Mouse (Mus musculus) lung, embryonic 16.5 days (tissue): Measurements from ENCODE around the gene Ppfibp2. TPM values are rescaled to one million over a fixed set of nuclear protein-coding genes. Genes with fewer than 3 reads are reported as not detected.

Source experiments
- ATAC-seq: fragments of 200-750 bp; cut with Nextera tagmentation; 2 replicates; pipeline ENCODE4 v1.8.0; 2017; ENCODE audit warnings: low read depth, mild to moderate bottlenecking, moderate library complexity
- H3K27ac ChIP-seq: fragments of 300-500 bp; sonication (generic); 2 replicates; pipeline ENCODE4 v1.5.1; 2014; ENCODE audit warnings: mild to moderate bottlenecking, control low read depth, low read length
- H3K27me3 ChIP-seq: fragments of 300-500 bp; sonication (generic); 2 replicates; pipeline ENCODE4 v1.6.1; 2014; ENCODE audit warnings: low read depth, low read length, mixed read lengths; ENCODE audit not compliant: control insufficient read depth, insufficient read depth
- H3K36me3 ChIP-seq: fragments of 300-500 bp; sonication (generic); 2 replicates; pipeline ENCODE4 v1.6.1; 2014; ENCODE audit warnings: low read length; ENCODE audit not compliant: control insufficient read depth, insufficient read depth
- H3K4me1 ChIP-seq: fragments of 300-500 bp; sonication (generic); replicated peaks from 2 replicates; pipeline ENCODE4 v1.6.1; 2014; ENCODE audit warnings: low read length, mixed read lengths; ENCODE audit not compliant: control insufficient read depth, insufficient read depth
- H3K4me2 ChIP-seq: fragments of 300-500 bp; sonication (generic); 2 replicates; pipeline ENCODE4 v1.6.1; 2014; ENCODE audit warnings: low read depth, low read length, control low read depth
- H3K4me3 ChIP-seq: fragments of 300-500 bp; sonication (generic); 2 replicates; pipeline ENCODE4 v1.5.1; 2014; ENCODE audit warnings: mild to moderate bottlenecking, low read length, control low read depth
- H3K9ac ChIP-seq: fragments of 300-500 bp; sonication (generic); 2 replicates; pipeline ENCODE4 v1.6.1; 2014; ENCODE audit warnings: low read length, control low read depth
- H3K9me3 ChIP-seq: fragments of 300-500 bp; sonication (generic); 2 replicates; pipeline ENCODE4 v1.6.1; 2016; ENCODE audit warnings: low read length; ENCODE audit not compliant: control insufficient read depth
- WGBS: fragments of 180-500 bp; shearing (Covaris S2); extraction: QIAGEN DNeasy Blood & Tissue Kit; methylation state at CpG from one replicate; pipeline ENCODE4 v1.1.7; 2014; 5-methylcytosine and 5-hydroxymethylcytosine counted together
- polyA plus RNA-seq: library from polyadenylated mRNA; unstranded; fragments of >200 nt; fragmentation: Nextera tagmentation; extraction: Ambion mirVana; gene quantifications from 2 replicates; pipeline ENCODE4 v1.2.1, GENCODE M21; 2015

Gene Ppfibp2
- polyA plus RNA-seq, 1 experiment from 2014 or later, result 9.2 TPM

GRCm38 (mm10) chr7:107568971-107569370 is 26.0 kb upstream of the Ppfibp2 start:
- H3K27me3 ChIP-seq, result no peaks in the 10 kb centered on the region
- no peak for ATAC-seq
- no peaks in the 10 kb centered on the region for H3K4me1 ChIP-seq
- WGBS, result 36% methylated on average over 4 of the region's 4 CpGs
- no peak overlapping the region for H3K27ac ChIP-seq
- peaks cover 8% of the 10 kb centered on the region for H3K36me3 ChIP-seq
- peak overlapping the region; percentile 29 for H3K4me3 ChIP-seq
- H3K9ac ChIP-seq, result peak overlapping the region; percentile 21
- peaks cover 3% of the 10 kb centered on the region; the same call in 1 of the 2 replicates for H3K9me3 ChIP-seq
- peak overlapping the region; percentile 45 for H3K4me2 ChIP-seq

- Histone ChIP-seq H3K27me3 (no peaks in the 10 kb centered on the region), H3K9me3 (peaks cover 3% of the 10 kb centered on the region; the same call in 1 of the 2 replicates), H3K4me2 (no peak overlapping the region), H3K9ac (no peak overlapping the region), H3K36me3 (peaks cover 11% of the 10 kb centered on the region), H3K4me1 (no peaks in the 10 kb centered on the region), H3K27ac (no peak overlapping the region), H3K4me3 (no peak overlapping the region)
- ATAC-seq, result no peak
- WGBS, result 54% methylated on average over 2 of the region's 2 CpGs
Observed at GRCm38 (mm10) chr7:107573856-107574255, 21.2 kb upstream of the Ppfibp2 start.

DNA sequence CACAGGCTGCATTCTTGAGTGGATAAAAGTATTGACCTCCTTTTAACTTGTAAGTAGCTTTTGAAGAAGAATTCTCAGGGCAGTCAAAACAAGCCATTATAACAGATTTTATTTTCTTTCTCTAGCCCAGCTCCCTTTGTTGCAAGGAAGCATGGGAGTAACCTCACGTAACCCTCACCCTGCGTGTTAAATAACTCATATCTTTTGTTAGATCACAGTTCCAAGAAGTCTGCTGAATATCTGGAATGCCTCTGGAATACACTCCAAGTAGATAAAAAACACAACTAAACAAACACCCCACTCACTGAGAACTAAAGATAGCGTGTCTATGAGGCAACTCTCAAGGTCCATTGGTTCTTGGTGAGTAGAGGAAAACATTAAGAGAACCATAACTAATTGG is 20.7 kb upstream of the Ppfibp2 start:
- Histone ChIP-seq H3K4me2 (no peak overlapping the region), H3K36me3 (peaks cover 11% of the 10 kb centered on the region), H3K4me1 (no peaks in the 10 kb centered on the region), H3K9me3 (peaks cover 3% of the 10 kb centered on the region; the same call in 1 of the 2 replicates), H3K27ac (no peak overlapping the region), H3K4me3 (no peak overlapping the region), H3K27me3 (no peaks in the 10 kb centered on the region), H3K9ac (no peak overlapping the region)
- WGBS, result 64% methylated on average over 3 of the region's 3 CpGs
- ATAC-seq, result no peak

DNA sequence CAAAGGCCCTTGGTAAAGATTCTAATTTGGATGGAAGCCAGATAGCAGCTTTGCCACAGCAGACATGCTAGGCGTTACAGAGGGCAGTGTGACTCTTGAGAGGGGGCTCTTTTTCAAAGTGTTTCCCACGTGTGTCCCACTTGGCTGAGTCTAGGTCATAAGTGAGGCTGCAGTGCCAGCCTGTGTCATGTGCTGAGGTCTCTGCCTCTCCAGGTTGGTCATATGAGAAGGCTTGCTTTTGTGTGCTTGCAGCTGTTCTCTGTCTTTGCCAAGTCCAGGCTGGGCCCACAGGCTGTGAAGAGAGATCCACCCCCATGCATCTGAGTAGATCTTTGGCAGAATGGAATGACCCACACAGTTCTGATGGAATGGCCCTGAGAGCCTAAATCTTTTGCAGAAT is 2.4 kb upstream of the Ppfibp2 start:
- WGBS, result 11% methylated on average over 2 of the region's 2 CpGs
- no peak for ATAC-seq
- H3K4me2 ChIP-seq, result no peak overlapping the region
- H3K27me3 ChIP-seq, result no peaks in the 10 kb centered on the region
- no peak overlapping the region for H3K27ac ChIP-seq
- H3K36me3 ChIP-seq, result no peaks in the 10 kb centered on the region
- no peak overlapping the region for H3K9ac ChIP-seq
- H3K4me1 ChIP-seq, result no peaks in the 10 kb centered on the region; the same call in none of the 2 replicates
- no peak overlapping the region for H3K4me3 ChIP-seq
- H3K9me3 ChIP-seq, result no peaks in the 10 kb centered on the region

DNA sequence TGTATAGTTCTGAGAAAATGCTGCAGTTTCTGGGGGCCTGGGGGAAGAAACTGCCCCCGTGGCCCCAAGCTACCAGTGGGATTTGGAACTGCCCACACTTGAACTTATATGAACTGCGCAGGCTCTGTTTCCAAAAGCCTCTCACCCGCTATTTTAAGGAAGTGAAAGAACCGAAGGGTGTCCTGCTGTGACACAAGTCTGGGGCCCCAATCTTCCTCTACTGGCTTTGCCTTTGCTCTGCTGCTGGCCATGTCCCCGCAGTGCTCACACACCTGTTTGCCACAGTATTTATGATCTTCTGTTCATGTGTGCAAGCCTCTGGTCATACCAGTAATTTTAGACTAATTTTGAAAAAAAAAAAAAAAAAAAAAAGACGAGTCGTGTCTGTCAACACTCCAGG is 1.1 kb upstream of the Ppfibp2 start:
- Histone ChIP-seq H3K4me3 (no peak overlapping the region), H3K9ac (no peak overlapping the region)
- 30% methylated on average over 7 of the region's 7 CpGs for WGBS

DNA sequence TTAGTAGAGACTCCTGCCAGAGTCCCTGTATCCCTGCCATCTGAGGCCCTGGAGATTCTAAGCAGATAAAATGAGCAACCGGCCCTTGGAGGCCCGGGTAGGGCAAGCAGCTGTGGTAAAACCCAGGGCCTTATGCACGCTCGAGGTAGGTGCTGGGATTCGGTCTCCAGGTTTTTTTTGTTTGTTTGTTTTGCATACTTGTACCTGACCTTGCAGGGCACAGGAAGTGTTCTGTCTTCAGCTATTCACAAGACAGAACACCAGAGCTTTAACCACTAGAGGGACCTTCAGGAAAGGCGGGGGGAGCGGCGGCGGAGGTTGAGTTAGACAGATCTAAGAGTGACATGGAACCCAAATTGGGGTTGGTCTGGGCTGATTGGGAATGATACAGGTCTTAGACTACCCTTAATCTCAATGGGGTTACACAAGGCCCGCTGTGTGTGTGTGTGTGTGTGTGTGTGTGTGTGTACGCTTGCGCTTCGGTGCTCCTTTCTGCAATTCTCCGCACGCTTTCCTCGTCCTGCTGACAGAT is 616 bp upstream of the Ppfibp2 start:
- H3K9me3 ChIP-seq, result no peaks in the 10 kb centered on the region
- peak overlapping the region; percentile 82 for H3K4me2 ChIP-seq
- H3K27ac ChIP-seq, result peak overlapping the region; percentile 68
- ATAC-seq, result peak; percentile 75
- H3K4me3 ChIP-seq, result peak overlapping the region; percentile 65
- H3K27me3 ChIP-seq, result no peaks in the 10 kb centered on the region
- no peaks in the 10 kb centered on the region for H3K36me3 ChIP-seq
- WGBS, result under 1% methylated on average over 16 of the region's 16 CpGs
- no peaks in the 10 kb centered on the region; the same call in none of the 2 replicates for H3K4me1 ChIP-seq
- peak overlapping the region; percentile 63 for H3K9ac ChIP-seq

More for the DNA sequence above, 1.1 kb upstream of the Ppfibp2 start:
- Histone ChIP-seq H3K4me2 (peak overlapping the region; percentile 82; the same call in 1 of the 2 replicates), H3K36me3 (no peaks in the 10 kb centered on the region), H3K9me3 (no peaks in the 10 kb centered on the region), H3K27ac (no peak overlapping the region), H3K4me1 (no peaks in the 10 kb centered on the region; the same call in none of the 2 replicates), H3K27me3 (no peaks in the 10 kb centered on the region)
- no peak for ATAC-seq

DNA sequence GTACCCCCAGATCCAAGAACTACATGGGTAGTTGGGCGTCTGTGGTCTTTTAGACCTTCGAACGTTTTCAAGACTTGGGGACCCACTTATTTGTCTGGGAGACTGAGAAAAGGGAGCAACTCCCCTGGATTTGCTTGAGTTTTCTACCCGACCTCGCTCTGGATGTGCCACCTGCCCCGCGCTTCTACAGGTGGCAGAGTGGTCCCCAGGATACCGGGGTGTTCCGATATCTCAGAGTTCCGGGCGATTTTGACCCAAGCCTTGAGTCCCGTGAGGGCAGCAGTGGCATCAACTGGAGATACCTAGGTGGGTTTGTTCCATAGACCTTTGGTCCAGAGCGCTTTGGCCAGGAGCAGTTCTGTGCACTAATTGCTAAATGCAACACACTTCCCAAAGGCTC is 419 bp downstream of the Ppfibp2 start:
- peak overlapping the region; percentile 82 for H3K4me2 ChIP-seq
- H3K27ac ChIP-seq, result no peak overlapping the region
- H3K9me3 ChIP-seq, result no peaks in the 10 kb centered on the region
- peak overlapping the region; percentile 65 for H3K4me3 ChIP-seq
- 9% methylated on average over 13 of the region's 13 CpGs for WGBS
- H3K27me3 ChIP-seq, result no peaks in the 10 kb centered on the region
- no peaks in the 10 kb centered on the region for H3K36me3 ChIP-seq
- ATAC-seq, result no peak
- peak overlapping the region; percentile 63 for H3K9ac ChIP-seq
- no peaks in the 10 kb centered on the region; the same call in none of the 2 replicates for H3K4me1 ChIP-seq

- Histone ChIP-seq H3K4me3 (no peak overlapping the region), H3K4me1 (no peaks in the 10 kb centered on the region; the same call in none of the 2 replicates), H3K9ac (no peak overlapping the region), H3K9me3 (no peaks in the 10 kb centered on the region), H3K27ac (no peak overlapping the region), H3K27me3 (no peaks in the 10 kb centered on the region), H3K4me2 (no peak overlapping the region), H3K36me3 (no peaks in the 10 kb centered on the region)
- no peak for ATAC-seq
Observed at GRCm38 (mm10) chr7:107596753-107597152, 1.7 kb downstream of the Ppfibp2 start.

DNA sequence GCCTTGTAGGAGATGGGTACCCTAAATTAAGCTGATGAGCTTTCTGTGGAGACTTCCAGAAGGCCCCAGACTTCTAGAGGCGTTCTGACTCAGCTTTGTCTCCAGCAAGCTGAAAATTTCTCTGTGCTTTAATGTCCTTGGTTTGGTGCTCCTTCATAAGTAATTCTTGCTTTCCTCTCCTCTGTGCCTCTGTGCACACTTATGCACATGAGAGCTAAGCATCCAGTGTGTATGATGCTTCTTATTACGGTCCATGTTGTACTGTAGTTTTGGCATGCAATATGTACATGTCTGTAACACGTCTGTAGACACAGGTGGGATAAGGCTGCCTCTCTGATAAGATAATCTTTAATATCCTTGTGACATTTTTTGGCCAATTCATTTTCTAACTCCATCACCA is 2.9 kb downstream of the Ppfibp2 start:
- Histone ChIP-seq H3K9me3 (no peaks in the 10 kb centered on the region), H3K4me1 (no peaks in the 10 kb centered on the region; the same call in none of the 2 replicates), H3K36me3 (no peaks in the 10 kb centered on the region), H3K27ac (no peak overlapping the region), H3K4me2 (no peak overlapping the region), H3K4me3 (no peak overlapping the region), H3K27me3 (no peaks in the 10 kb centered on the region), H3K9ac (no peak overlapping the region)
- no peak for ATAC-seq
- WGBS, result 57% methylated on average over 3 of the region's 3 CpGs
